Mouse (Mus musculus) urinary bladder, postnatal 4 days (tissue): ENCODE measurements around the gene Hist1h4f.
"Not testable (repeated sequence)": the region's sequence is repeated elsewhere in the genome, so short reads cannot be mapped to it uniquely, and the experiment has no call there.

Experiments
- DNase-seq, 2 experiments: peaks; one replicate each; pipeline ENCODE4 v3.0.0; 2021 to 2022; ENCODE audit warnings: low spot score in 2 of 2

The Hist1h4f gene

GRCm38 (mm10) chr13:23576351-23576881, 25.0 kb upstream of the Hist1h4f start:
- no peak for DNase-seq

DNA sequence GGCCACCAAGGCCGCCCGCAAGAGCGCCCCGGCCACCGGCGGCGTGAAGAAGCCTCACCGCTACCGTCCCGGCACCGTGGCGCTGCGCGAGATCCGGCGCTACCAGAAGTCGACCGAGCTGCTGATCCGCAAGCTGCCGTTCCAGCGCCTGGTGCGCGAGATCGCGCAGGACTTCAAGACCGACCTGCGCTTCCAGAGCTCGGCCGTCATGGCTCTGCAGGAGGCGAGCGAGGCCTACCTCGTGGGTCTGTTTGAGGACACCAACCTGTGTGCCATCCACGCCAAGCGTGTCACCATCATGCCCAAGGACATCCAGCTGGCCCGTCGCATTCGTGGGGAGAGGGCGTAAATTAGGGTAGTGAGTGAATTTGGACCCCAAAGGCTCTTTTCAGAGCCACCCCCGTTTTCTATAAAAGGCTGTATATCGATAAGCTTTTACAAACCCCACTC, 24.4 kb upstream of the Hist1h4f start:
- DNase-seq, result not testable (repeated sequence)

- peak in 1 of 2 experiments; percentile 33 for DNase-seq
These were observed 23.9 kb upstream of the Hist1h4f start, which contains the start of gene Hist1h3d for GRCm38 (mm10) chr13:23575271-23575851. TSS of gene Hist1h3d (plus strand) at chr13:23575763.

GRCm38 (mm10) chr13:23574546-23575170, 23.2 kb upstream of the Hist1h4f start:
- DNase-seq, result not testable (repeated sequence)

DNA sequence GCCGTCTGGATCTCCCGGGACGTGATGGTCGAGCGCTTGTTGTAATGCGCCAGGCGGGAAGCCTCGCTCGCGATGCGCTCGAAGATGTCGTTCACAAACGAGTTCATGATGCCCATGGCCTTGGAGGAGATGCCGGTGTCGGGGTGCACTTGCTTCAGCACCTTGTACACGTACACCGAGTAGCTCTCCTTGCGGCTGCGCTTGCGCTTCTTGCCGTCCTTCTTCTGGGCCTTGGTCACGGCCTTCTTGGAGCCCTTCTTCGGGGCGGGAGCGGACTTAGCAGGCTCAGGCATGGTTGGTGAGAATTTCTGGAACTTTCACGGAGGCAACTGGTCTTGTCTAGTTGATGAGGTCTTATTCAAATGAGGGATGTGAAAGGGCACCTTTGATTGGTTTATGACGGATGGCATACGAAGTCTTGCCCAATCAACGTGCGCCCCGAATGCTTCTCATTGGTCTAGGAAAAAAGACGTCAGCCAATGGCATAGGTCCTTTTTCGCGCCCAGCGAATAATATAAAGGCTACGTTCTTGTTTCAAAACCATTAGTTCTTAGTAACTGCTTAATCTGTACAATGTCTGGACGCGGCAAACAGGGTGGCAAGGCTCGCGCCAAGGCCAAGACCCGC, 22.6 kb upstream of the Hist1h4f start, which contains the start of the genes Hist1h2bf and Hist1h2ad:
Gene Hist1h2bf, minus strand, starts transcription at position 299 of the 627 bp plus-strand sequence.
Gene Hist1h2ad, plus strand, starts transcription at position 484 of the 627 bp plus-strand sequence.
- peak; percentile 86 for DNase-seq

GRCm38 (mm10) chr13:23573034-23573897, 21.8 kb upstream of the Hist1h4f start:
- DNase-seq, result not testable (repeated sequence)

DNA sequence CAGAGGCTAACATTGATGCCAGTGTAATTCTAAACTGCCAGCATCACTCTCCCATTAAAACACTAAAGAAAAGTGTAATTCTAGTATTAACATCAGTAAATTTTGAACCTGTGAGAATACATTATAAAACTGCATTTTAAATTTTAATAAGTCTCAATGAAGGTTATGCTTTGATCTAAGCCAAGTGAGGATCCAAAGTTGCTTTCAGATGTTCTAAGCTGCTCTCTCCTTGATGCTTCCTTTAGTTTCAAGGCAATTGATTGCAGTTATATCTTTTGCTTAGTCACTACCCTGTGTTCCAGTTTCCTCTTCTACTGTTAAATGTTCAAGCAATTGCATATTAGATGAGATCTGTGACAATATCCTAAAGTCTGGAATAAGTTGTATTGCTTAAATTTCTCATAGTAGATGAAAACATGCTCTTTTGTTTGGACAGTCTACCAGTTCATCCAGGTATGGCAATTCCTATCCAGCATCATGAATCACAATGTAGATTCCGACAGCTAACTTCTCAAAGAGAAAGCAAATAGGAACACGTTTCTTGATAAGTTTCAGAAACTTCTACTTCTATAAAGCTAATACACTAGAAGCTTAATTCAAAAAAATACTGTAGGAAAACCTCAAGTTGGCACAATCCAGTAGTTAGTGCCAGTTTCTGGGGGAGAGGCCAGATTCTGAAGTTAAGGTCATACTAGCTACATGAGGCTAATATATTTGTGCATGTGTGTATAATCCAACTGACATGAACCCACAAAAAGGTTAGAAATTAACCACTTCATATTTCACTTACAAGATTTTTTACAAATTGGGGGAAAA, 21.0 kb upstream of the Hist1h4f start:
- DNase-seq, result no peak

- DNase-seq, result not testable (repeated sequence)
These were observed 20.2 kb upstream of the Hist1h4f start for GRCm38 (mm10) chr13:23571504-23572217.

GRCm38 (mm10) chr13:23571022-23571503, 19.6 kb upstream of the Hist1h4f start, which contains the start of the genes Hist1h2ae and Hist1h2bg:
TSS of gene Hist1h2ae (minus strand) at chr13:23571220.
TSS of gene Hist1h2bg (plus strand) at chr13:23571396.
- peak in 1 of 2 experiments; percentile 60 for DNase-seq

- DNase-seq, result not testable (repeated sequence)
These were observed 19.0 kb upstream of the Hist1h4f start for GRCm38 (mm10) chr13:23570261-23571021.

GRCm38 (mm10) chr13:23564482-23564881, 13.0 kb upstream of the Hist1h4f start:
- no peak for DNase-seq

DNA sequence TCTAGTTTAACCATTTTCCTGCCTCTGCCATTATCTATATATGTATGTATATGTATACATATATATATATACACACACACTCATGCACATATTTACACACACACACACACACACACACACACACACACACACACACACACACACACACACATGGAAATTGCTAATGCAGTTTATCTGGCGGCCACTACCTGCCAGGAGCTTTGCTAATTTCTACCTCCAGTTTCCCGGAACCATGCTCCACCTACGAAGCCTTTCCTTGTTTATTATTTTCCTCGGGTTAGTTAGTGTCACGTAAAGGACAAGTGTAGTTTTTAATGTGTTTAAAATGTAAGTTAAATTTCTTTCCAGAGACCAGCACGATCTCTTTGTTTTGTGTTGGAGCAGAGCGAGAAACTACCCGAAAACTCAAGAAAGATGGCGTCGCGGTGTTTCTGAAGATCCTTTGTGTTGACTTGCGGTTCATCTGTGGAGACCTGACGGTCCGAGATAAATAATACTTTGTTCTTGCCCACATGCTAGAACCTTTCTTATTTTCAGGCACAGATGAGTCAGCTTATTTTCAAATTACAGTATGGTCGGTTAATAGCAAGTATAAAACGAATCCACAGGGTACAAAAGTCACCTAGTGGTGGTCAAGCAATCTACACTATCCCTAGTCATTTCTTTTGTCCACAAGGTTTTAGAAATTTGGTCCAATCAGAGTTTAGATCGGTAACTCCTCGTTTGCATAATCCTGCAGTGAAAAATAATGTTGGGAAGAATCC, 11.4 kb upstream of the Hist1h4f start:
- no peak for DNase-seq

GRCm38 (mm10) chr13:23561883-23562659, 10.6 kb upstream of the Hist1h4f start, which contains the start of gene Hist1h3e:
TSS of gene Hist1h3e (minus strand) at chr13:23562369.
- peak; percentile 92 to 94 for DNase-seq

DNA sequence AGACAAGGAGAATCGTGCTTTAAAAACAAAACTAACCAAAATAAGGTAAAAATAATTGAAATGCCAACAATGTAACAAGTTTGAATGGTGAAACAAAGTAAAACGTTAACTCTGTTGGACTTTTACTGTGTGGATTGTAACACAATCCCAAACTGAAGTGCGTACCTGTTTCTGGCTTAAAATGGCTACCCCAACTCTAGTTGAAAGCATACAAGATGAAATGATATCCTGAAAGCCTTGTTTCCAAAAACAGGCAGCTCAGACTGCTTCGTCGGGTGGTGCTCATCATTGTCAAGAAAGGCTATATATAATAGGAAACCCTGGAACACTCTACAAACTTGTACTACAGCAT, 10.1 kb upstream of the Hist1h4f start:
- not testable (repeated sequence) for DNase-seq

- DNase-seq, result not testable (repeated sequence)
These were observed 9.3 kb upstream of the Hist1h4f start for GRCm38 (mm10) chr13:23560699-23561098.

GRCm38 (mm10) chr13:23556906-23557305, 5.5 kb upstream of the Hist1h4f start:
- DNase-seq, result no peak

DNA sequence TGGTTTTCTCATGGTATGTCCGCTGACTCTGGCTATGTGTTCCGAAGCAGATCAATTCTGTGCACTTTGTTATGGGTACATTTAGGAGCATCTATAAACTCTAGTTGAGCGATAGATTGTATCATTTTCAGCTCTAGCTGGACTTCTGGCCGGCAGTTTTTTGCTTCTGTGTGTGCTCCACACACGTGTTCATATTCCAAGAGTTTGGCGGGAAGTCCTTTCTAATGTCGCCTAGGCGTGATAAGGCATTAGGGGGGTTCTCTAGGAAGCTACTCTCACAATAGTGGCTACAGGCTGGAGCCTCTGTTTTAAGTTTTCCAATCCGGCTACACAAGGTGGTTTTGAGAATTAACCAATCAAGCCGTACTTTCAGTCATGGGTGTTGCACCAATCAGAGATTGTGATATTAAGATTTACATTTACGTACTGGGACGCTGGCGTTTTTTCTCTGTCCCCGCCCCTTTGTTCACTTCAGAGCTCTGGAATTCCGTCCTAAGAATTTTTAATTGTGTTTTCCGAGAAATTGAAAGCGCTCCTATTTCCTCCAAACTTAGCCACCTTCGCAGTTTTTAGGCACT, 4.5 kb upstream of the Hist1h4f start:
- DNase-seq, result peak in 1 of 2 experiments; percentile 48
